Mouse (Mus musculus): ENCODE data around the gene Cnnm4.

DNA sequence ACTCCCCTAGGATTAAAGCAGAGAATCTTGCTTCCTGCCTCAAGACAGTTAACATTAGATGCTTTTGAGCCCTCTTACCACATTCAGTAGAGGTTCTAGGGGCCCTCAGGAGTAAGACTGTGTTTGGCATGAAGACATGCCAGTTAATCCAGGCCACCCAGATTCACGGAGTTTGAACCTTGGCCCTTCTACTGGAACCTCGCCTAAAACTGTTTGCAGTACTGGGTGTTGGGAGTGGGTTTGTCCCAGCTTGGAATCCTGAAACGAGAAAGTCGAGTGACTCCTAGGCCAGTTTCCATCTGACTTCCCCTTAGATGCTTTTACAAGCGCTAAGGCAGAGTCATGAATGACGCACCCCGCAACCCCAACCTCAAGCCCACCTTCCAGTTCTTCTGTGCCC, 5.0 kb downstream of the Cnnm4 start:
- no peak for TF ChIP-seq GATA1 (IDR thresholded peaks at IDR 0.05; ENCODE audit: low read length)
- TF ChIP-seq TAL1 (IDR thresholded peaks at IDR 0.05; ENCODE audit: low read length) = no peak
